Mouse (Mus musculus) midbrain, embryonic 10.5 days (tissue): Measurements from ENCODE around the gene Chd6. TPM values are rescaled to one million over a fixed set of nuclear protein-coding genes. Genes with fewer than 3 reads are reported as not detected.

Source experiments
- DNase-seq: peaks from one replicate; pipeline ENCODE4 v3.0.0-alpha.2; 2017; ENCODE audit warnings: low spot score
- H3K27ac ChIP-seq: fragments of 300-500 bp; sonication (generic); replicated peaks from 2 replicates; pipeline ENCODE4 v1.5.1; 2016; ENCODE audit warnings: mild to moderate bottlenecking
- H3K27me3 ChIP-seq: fragments of 300-500 bp; sonication (generic); 2 replicates; pipeline ENCODE4 v1.6.1; 2016; ENCODE audit warnings: low read depth, mild to moderate bottlenecking; ENCODE audit not compliant: poor library complexity, severe bottlenecking
- H3K36me3 ChIP-seq: fragments of 300-500 bp; sonication (generic); 2 replicates; pipeline ENCODE4 v1.6.1; 2016; ENCODE audit warnings: mild to moderate bottlenecking, moderate library complexity
- H3K4me1 ChIP-seq: fragments of 300-500 bp; sonication (generic); 2 replicates; pipeline ENCODE4 v1.6.1; 2016
- H3K4me3 ChIP-seq: fragments of 300-500 bp; sonication (generic); 2 replicates; pipeline ENCODE4 v1.5.1; 2016; ENCODE audit warnings: mild to moderate bottlenecking, moderate library complexity
- H3K9me3 ChIP-seq: fragments of 300-500 bp; sonication (generic); replicated peaks from 2 replicates; pipeline ENCODE4 v1.6.1; 2016; ENCODE audit warnings: mild to moderate bottlenecking
- WGBS: fragments of 180-500 bp; shearing (Covaris S2); methylation state at CpG from one replicate; pipeline ENCODE4 v1.1.7; 2016; 5-methylcytosine and 5-hydroxymethylcytosine counted together
- polyA plus RNA-seq: library from polyadenylated mRNA; unstranded; fragments of >200 nt; fragmentation: Nextera tagmentation; extraction: Ambion mirVana; gene quantifications from 2 replicates; pipeline ENCODE4 v1.2.1, GENCODE M21; 2016

The Chd6 gene
- polyA plus RNA-seq, 1 experiment from 2014 or later, result 22.8 TPM

DNA sequence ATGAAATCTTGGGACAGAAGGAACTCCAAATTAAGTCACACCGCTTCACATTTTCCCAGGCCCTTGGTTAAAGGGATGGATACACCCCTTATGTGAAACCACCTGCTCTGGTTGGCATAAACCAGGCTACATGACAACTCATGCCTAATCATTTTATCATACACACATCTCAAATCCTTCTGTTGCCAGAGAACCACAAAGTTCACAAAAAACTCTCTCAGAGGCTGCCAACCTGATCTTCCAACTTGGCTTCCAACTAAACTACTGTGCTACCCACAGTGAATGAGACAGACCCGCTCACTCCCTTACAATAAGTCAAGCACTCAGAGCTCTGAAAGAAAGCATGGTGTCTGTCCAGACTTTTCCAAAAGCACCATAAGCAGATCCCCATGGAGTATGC lies 1.6 kb downstream of the Chd6 start:
- H3K27me3 ChIP-seq, result no peaks in the 10 kb centered on the region
- H3K4me1 ChIP-seq, result peaks cover 28% of the 10 kb centered on the region
- H3K27ac ChIP-seq, result no peak overlapping the region
- 85% methylated on average over 2 of the region's 2 CpGs for WGBS
- H3K9me3 ChIP-seq, result no peaks in the 10 kb centered on the region
- no peak for DNase-seq
- peak overlapping the region; percentile 83 for H3K4me3 ChIP-seq
- peaks cover 7% of the 10 kb centered on the region; the same call in 1 of the 2 replicates for H3K36me3 ChIP-seq

DNA sequence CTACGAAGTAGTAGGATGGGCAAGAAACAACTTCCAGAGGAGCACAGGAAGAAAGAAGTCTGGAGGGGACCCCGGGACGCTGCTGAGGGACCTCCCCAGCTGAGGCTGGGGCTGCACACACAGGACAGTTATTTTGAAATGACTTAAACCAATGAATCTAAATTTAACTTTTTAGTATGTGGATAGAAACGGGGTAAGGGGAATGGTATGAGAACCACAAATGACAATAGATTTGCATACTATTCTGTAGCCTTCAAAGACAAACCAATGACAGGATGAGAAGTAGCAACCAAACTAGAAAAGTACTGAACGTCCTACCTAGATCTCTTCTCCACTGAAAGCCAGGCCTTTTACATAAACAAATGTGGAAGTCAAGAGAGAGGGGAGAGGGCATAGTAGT lies 5.1 kb downstream of the Chd6 start:
- peaks cover 7% of the 10 kb centered on the region; the same call in 1 of the 2 replicates for H3K36me3 ChIP-seq
- DNase-seq, result no peak
- H3K4me3 ChIP-seq, result no peak overlapping the region
- no peaks in the 10 kb centered on the region for H3K9me3 ChIP-seq
- WGBS, result 81% methylated on average over 5 of the region's 5 CpGs
- H3K27me3 ChIP-seq, result no peaks in the 10 kb centered on the region
- peaks cover 18% of the 10 kb centered on the region for H3K4me1 ChIP-seq
- H3K27ac ChIP-seq, result no peak overlapping the region

DNA sequence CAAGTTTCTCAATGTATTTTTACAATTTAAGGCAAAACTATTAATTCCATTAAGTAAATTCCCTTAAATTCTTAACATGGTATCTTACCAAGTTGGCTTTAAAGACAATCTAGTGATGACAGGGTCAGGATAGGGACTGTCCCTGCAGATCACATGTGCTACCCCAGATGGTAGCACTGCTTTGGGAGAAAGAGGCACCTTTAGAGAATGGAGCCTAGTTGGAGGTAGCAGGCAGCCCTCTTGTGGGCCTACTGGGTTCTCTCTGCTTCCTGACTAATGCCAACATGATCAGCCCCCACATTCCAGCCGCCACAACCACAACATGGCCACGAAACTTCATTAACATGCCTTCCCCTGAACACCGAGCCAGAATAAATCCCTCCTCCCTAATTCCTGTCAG lies 6.8 kb downstream of the Chd6 start:
- Histone ChIP-seq H3K27ac (no peak overlapping the region), H3K36me3 (peaks cover 7% of the 10 kb centered on the region; the same call in 1 of the 2 replicates), H3K27me3 (no peaks in the 10 kb centered on the region), H3K4me3 (no peak overlapping the region), H3K4me1 (peaks cover 9% of the 10 kb centered on the region), H3K9me3 (no peaks in the 10 kb centered on the region)
- WGBS, result 62% methylated on average over 3 of the region's 3 CpGs
- no peak for DNase-seq

DNA sequence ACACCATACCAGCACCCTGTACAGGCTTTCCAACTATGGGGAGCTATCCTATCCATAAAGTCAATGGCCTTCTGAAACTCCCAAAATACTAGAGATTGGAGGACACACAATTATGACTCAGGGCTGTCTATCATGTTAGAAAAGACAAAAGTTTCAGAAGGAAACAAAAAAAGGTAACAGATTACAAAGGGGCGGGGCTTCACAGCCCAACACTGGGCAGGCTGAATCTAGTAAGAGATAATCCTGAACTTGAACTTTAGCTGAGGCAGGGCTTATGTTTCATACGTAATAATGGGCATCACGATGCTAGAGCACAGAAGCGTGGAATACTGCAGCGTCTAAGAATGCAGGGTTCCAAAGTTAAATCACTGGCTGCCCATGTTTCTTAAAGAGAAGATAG lies 11.1 kb downstream of the Chd6 start:
- DNase-seq, result no peak
- Histone ChIP-seq H3K36me3 (peaks cover 3% of the 10 kb centered on the region), H3K27me3 (no peaks in the 10 kb centered on the region), H3K27ac (no peak overlapping the region), H3K9me3 (no peaks in the 10 kb centered on the region), H3K4me3 (no peak overlapping the region), H3K4me1 (no peaks in the 10 kb centered on the region; the same call in 1 of the 2 replicates)
- 91% methylated on average over 5 of the region's 5 CpGs for WGBS

DNA sequence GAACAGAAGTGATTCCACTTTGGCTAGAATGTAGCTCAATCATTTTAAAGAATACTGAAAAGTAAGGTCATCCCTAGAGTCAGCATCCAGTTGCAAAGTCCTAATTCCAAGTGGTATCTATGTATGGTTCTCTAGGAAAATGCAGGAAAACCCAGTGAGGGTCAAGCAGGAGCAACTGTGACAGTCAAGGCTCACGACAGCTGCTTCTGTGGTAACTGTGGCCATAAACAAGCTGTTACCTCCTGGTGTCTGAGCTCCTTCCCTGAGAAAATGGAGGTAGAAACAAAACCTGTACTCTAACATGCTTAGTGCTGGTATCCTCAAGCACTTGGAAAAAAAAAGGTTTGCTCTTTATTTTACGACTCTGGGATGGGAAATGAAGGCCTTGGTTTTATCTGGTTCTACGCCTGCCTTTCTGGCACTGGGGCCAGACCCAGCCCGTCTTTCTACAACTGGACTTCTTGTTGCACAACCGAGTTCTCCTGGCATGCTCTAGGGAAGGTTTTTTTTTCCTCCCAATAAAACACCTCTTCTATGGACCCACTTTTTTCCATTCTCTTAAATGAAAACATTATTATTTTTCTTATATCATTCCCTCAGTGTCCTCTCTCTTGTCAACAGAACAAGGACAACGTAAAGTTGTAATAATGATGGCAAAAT lies 18.0 kb downstream of the Chd6 start:
- peaks cover 13% of the 10 kb centered on the region for H3K36me3 ChIP-seq
- 89% methylated on average over 6 of the region's 6 CpGs for WGBS

DNA sequence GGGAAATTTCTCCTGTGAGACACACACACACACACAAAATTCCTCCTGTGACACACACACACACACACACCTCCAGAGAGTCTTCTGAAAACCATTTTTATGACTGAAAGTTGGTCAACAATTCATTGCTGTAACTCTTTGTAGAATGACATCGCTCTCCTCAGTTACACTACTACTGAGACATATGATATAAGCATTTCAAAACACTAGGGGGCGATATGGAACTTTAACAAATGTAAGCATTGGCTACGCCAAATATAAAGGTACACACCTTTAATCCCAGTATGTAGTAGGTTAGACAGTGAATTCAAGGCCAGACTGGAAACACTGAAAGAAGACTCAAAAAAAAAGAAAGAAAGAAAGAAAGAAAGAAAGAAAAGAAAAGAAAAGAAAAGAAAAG lies 18.7 kb downstream of the Chd6 start:
- Histone ChIP-seq H3K27me3 (no peaks in the 10 kb centered on the region), H3K9me3 (no peaks in the 10 kb centered on the region), H3K4me3 (no peak overlapping the region), H3K27ac (no peak overlapping the region), H3K4me1 (peaks cover 3% of the 10 kb centered on the region; the same call in 1 of the 2 replicates), H3K36me3 (peaks cover 13% of the 10 kb centered on the region)
- 71% methylated on average over 3 of the region's 3 CpGs for WGBS
- DNase-seq, result no peak

More for the DNA sequence above, 18.0 kb downstream of the Chd6 start:
- H3K27ac ChIP-seq, result no peak overlapping the region
- no peak for DNase-seq
- H3K27me3 ChIP-seq, result no peaks in the 10 kb centered on the region
- no peak overlapping the region for H3K4me3 ChIP-seq
- no peaks in the 10 kb centered on the region for H3K9me3 ChIP-seq
- peaks cover 3% of the 10 kb centered on the region; the same call in 1 of the 2 replicates for H3K4me1 ChIP-seq

DNA sequence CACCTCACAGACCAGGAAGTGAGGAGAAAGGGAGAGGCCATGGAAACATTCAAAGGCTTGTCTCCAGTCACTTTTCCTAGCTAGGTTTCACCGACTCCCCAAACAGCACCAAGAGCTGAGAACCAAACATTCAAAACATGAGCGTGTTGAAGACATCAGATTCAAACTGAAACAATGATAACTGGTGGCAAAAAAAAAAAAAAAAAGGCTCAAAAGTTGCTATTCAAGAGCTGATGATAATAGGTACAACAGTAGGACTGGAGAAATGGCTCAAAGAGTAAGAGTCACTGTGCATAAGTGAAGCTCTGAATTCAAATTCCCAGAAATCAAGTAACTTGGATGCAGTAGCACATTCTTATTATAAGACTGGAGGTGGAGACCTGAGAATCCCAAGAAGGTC lies 30.3 kb downstream of the Chd6 start:
- Histone ChIP-seq H3K9me3 (no peaks in the 10 kb centered on the region), H3K36me3 (peaks cover 19% of the 10 kb centered on the region; the same call in 1 of the 2 replicates), H3K4me3 (no peak overlapping the region), H3K27ac (no peak overlapping the region), H3K27me3 (no peaks in the 10 kb centered on the region), H3K4me1 (no peaks in the 10 kb centered on the region)
- DNase-seq, result no peak
- WGBS, result 91% methylated on average over 2 of the region's 2 CpGs

DNA sequence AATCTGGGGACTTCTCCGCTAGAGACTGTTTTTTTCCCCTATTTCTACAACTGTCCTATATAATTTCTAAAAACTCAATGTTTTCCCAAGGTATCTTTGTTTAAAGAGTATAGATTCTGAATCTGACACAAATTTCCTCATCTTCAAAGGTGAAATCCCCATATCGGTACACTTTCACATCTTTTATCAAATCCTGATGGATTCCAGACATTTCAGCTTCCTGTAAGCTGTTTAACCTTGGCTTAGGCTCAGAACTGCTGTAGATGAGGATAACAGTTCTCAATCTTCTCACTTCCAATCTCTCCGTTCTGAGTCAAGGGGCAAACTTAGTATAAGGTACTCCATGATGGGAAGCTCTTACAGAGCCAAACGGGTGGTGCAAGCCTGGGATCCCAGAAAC lies 32.6 kb downstream of the Chd6 start:
- Histone ChIP-seq H3K4me1 (no peaks in the 10 kb centered on the region), H3K9me3 (no peaks in the 10 kb centered on the region), H3K4me3 (no peak overlapping the region), H3K27ac (no peak overlapping the region), H3K36me3 (peaks cover 17% of the 10 kb centered on the region; the same call in 1 of the 2 replicates), H3K27me3 (no peaks in the 10 kb centered on the region)
- WGBS, result 94% methylated on average over 4 of the region's 4 CpGs
- no peak for DNase-seq

DNA sequence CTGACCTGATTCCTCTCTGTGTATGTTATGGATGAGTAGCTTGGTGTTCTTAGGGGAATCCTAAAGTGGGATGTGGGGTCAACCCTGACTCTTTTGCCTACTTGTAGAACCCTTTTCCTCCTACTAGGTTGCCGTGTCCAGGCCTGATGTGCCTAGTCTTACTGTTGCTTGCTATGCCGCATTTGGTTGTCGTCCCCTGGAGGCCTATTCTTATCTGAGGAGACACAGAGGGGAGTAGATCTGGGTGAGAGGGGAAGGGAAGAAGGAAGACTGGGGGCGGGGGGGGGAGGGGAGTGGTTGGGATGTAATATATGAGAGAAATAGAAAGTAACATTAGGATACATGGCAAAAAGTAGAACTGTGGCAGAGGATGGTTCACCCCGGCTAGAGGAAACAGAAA lies 33.3 kb downstream of the Chd6 start:
- no peak overlapping the region for H3K4me3 ChIP-seq
- no peaks in the 10 kb centered on the region for H3K4me1 ChIP-seq
- H3K27ac ChIP-seq, result no peak overlapping the region
- H3K36me3 ChIP-seq, result peaks cover 17% of the 10 kb centered on the region; the same call in 1 of the 2 replicates
- WGBS, result 84% methylated on average over 5 of the region's 5 CpGs
- DNase-seq, result no peak
- no peaks in the 10 kb centered on the region for H3K9me3 ChIP-seq
- no peaks in the 10 kb centered on the region for H3K27me3 ChIP-seq

DNA sequence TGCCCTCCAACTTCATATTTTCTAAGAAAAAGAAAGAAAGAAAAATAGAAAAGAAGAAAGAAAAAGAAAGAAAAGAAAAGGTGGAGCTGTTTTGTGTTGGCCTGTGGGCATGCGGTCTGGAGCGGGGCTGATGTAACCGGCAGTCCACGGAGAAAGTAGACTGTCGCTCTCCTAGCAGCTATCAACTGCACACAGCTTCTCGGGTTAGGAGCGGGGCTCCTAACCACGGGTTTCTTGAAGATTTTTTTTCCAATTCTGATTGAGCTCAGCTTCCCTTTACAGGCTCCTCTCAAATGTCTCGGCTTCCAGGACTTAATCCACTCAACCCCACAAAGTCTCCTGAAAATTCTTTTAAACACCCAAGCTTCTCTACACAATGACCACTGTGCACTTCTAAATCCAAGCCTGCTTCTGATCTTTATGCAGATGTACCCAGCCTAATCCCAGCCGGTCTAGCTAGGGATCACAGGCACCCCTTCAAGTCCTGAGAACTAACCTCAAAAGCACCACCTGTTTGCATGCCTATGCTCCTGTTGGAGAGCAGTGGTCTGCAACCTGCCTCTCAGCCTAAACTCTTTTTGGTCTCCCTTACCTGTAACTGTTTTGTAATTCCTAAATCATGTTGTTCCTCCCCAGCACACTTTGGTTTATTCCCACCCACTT lies 42.6 kb downstream of the Chd6 start:
- H3K27ac ChIP-seq, result peak overlapping the region; percentile 61; the same call in 1 of the 2 replicates
- no peaks in the 10 kb centered on the region for H3K27me3 ChIP-seq
- H3K9me3 ChIP-seq, result no peaks in the 10 kb centered on the region
- H3K4me1 ChIP-seq, result peaks cover 27% of the 10 kb centered on the region
- peaks cover 15% of the 10 kb centered on the region for H3K36me3 ChIP-seq
- peak; percentile 18 for DNase-seq
- H3K4me3 ChIP-seq, result peak overlapping the region; percentile 11; the same call in 1 of the 2 replicates
- WGBS, result 34% methylated on average over 10 of the region's 10 CpGs

DNA sequence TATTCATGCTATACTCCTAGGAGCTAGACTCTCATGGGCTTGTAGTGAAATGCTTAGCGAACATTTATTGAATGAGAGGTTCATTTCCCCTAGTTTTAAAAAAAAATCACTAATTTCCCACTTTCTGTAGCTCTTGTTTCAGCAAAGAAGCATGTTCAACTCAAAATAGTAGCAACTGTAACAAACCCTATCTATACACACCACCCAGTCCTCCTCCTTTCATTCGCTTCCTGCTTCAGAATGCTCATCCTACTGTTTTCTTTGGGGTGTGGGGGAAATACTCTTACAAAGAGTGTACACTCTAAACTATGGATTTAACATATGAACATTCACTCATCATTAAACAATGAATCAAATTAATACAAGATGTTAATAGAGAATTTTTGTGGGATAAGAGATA lies 43.3 kb downstream of the Chd6 start:
- no peak for DNase-seq
- WGBS, result 92% methylated on average over 2 of the region's 2 CpGs
- Histone ChIP-seq H3K4me1 (peaks cover 27% of the 10 kb centered on the region), H3K36me3 (peaks cover 15% of the 10 kb centered on the region), H3K4me3 (no peak overlapping the region), H3K27me3 (no peaks in the 10 kb centered on the region), H3K27ac (no peak overlapping the region; the same call in 1 of the 2 replicates), H3K9me3 (no peaks in the 10 kb centered on the region)

DNA sequence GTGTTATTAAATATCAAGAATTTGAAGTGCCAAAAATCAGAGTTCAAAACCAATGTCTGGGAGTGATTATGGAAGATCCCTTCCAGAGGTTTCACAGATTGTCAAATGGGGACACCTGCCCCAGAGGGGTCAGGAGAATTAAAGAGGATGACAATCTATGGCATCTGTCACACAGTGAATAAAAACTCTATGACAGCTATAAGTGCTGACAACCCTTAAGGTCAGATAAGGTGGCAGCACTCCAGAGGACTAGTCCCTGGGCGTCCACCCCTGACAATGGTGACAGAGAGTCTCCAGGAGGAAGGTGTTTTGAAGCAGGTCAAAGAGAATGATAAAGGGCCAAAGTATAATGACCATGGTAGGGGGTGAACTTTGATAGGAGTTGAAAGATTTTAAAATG lies 44.0 kb downstream of the Chd6 start:
- no peaks in the 10 kb centered on the region for H3K9me3 ChIP-seq
- peaks cover 27% of the 10 kb centered on the region for H3K4me1 ChIP-seq
- no peak for DNase-seq
- H3K27ac ChIP-seq, result no peak overlapping the region
- WGBS, result 63% methylated on average over 1 of the region's 1 CpGs
- no peaks in the 10 kb centered on the region for H3K27me3 ChIP-seq
- H3K36me3 ChIP-seq, result peaks cover 15% of the 10 kb centered on the region
- no peak overlapping the region for H3K4me3 ChIP-seq

DNA sequence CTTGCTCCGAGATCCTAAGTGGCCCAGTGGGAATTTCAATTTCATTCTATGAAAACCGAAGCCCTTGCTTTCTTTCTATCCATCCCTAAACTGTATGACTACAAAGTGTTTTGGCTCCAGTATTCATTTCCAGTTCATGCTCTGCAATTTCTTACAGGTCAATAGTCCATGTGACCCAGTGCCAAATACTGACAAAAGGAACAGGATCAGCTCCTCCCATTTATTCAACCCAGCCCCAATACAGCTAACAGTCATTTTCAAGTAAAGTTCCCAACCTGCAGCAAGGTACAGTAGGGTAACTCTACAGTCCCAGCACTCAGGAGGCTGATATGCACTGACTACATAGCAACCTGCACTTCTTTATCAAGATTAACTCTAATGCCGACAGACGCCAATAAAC lies 50.0 kb downstream of the Chd6 start:
- no peaks in the 10 kb centered on the region for H3K9me3 ChIP-seq
- peaks cover 14% of the 10 kb centered on the region for H3K36me3 ChIP-seq
- no peak overlapping the region for H3K27ac ChIP-seq
- 92% methylated on average over 4 of the region's 4 CpGs for WGBS
- H3K4me3 ChIP-seq, result no peak overlapping the region
- DNase-seq, result no peak
- H3K27me3 ChIP-seq, result no peaks in the 10 kb centered on the region
- H3K4me1 ChIP-seq, result no peaks in the 10 kb centered on the region
